Mouse (Mus musculus): ENCODE results near the gene Rimbp3. TPM values are rescaled to one million over a fixed set of nuclear protein-coding genes. Genes with fewer than 3 reads are reported as not detected.

Gene Rimbp3
- polyA plus RNA-seq, 1 experiment from 2014 or later = 2.5 TPM

GRCm38 (mm10) chr16:17200121-17200952 lies 8.1 kb upstream of the Rimbp3 start:
- no peaks in the 10 kb centered on the region for H3K36me3 ChIP-seq
- H3K27ac ChIP-seq = peak overlapping the region; percentile 82
- 9% methylated on average over 24 of the region's 24 CpGs for WGBS
- ATAC-seq = peak; percentile 5; the same call in 1 of the 2 replicates
- peak overlapping the region; percentile 89 for H3K4me2 ChIP-seq (replicated peaks)
- peak overlapping the region; percentile 99 for H3K4me3 ChIP-seq (replicated peaks)
- H3K4me1 ChIP-seq (replicated peaks) = peaks cover 20% of the 10 kb centered on the region
- H3K9ac ChIP-seq (replicated peaks) = peak overlapping the region; percentile 99
- H3K9me3 ChIP-seq = no peaks in the 10 kb centered on the region
- no peaks in the 10 kb centered on the region for H3K27me3 ChIP-seq

GRCm38 (mm10) chr16:17200953-17201707 lies 7.3 kb upstream of the Rimbp3 start:
- Histone ChIP-seq H3K36me3 (no peaks in the 10 kb centered on the region), H3K27me3 (peaks cover 2% of the 10 kb centered on the region; the same call in 1 of the 2 replicates), H3K4me1 (replicated peaks) (peaks cover 20% of the 10 kb centered on the region), H3K9me3 (no peaks in the 10 kb centered on the region), H3K4me3 (replicated peaks) (peak overlapping the region; percentile 99), H3K27ac (peak overlapping the region; percentile 82), H3K9ac (replicated peaks) (peak overlapping the region; percentile 99), H3K4me2 (replicated peaks) (peak overlapping the region; percentile 89)
- ATAC-seq = peak; percentile 86
- under 1% methylated on average over 72 of the region's 72 CpGs for WGBS

- H3K36me3 ChIP-seq = no peaks in the 10 kb centered on the region
- H3K4me2 ChIP-seq (replicated peaks) = no peak overlapping the region
- H3K4me1 ChIP-seq (replicated peaks) = peaks cover 20% of the 10 kb centered on the region
- ATAC-seq = peak; percentile 32
- H3K27ac ChIP-seq = no peak overlapping the region
- H3K9ac ChIP-seq (replicated peaks) = no peak overlapping the region
- H3K27me3 ChIP-seq = peaks cover 7% of the 10 kb centered on the region; the same call in 1 of the 2 replicates
- H3K4me3 ChIP-seq (replicated peaks) = peak overlapping the region; percentile 99; the same call in 1 of the 2 replicates
- WGBS = 59% methylated on average over 2 of the region's 2 CpGs
- no peaks in the 10 kb centered on the region for H3K9me3 ChIP-seq
These were observed 6.4 kb upstream of the Rimbp3 start for GRCm38 (mm10) chr16:17201977-17202376.

GRCm38 (mm10) chr16:17202549-17202948 lies 5.9 kb upstream of the Rimbp3 start, which contains the start of gene Ube2l3:
Ube2l3 (minus strand) TSS chr16:17202649.
- ATAC-seq = no peak
- no peaks in the 10 kb centered on the region for H3K9me3 ChIP-seq
- WGBS = 97% methylated on average over 1 of the region's 1 CpGs
- peaks cover 7% of the 10 kb centered on the region; the same call in 1 of the 2 replicates for H3K27me3 ChIP-seq
- H3K9ac ChIP-seq (replicated peaks) = no peak within 1 kb of the TSS
- H3K36me3 ChIP-seq = no peaks in the 10 kb centered on the region
- peaks cover 20% of the 10 kb centered on the region for H3K4me1 ChIP-seq (replicated peaks)
- H3K27ac ChIP-seq = no peak within 1 kb of the TSS
- peak within 1 kb of the TSS; percentile 99 for H3K4me3 ChIP-seq (replicated peaks)
- peak within 1 kb of the TSS; percentile 89 for H3K4me2 ChIP-seq (replicated peaks)

- H3K4me2 ChIP-seq (replicated peaks) = no peak overlapping the region
- 10% methylated on average over 6 of the region's 6 CpGs for WGBS
- no peak overlapping the region for H3K9ac ChIP-seq (replicated peaks)
- H3K4me1 ChIP-seq (replicated peaks) = peaks cover 21% of the 10 kb centered on the region
- H3K4me3 ChIP-seq (replicated peaks) = no peak overlapping the region
- peaks cover 7% of the 10 kb centered on the region; the same call in 1 of the 2 replicates for H3K27me3 ChIP-seq
- ATAC-seq = no peak
- H3K9me3 ChIP-seq = no peaks in the 10 kb centered on the region
- H3K27ac ChIP-seq = no peak overlapping the region
- no peaks in the 10 kb centered on the region for H3K36me3 ChIP-seq
These were observed 3.4 kb upstream of the Rimbp3 start for GRCm38 (mm10) chr16:17204990-17205389.

- peak overlapping the region; percentile 88 for H3K27ac ChIP-seq
- ATAC-seq = peak; percentile 21
- H3K9me3 ChIP-seq = no peaks in the 10 kb centered on the region
- under 1% methylated on average over 37 of the region's 37 CpGs for WGBS
- peak overlapping the region; percentile 87 for H3K4me2 ChIP-seq (replicated peaks)
- H3K27me3 ChIP-seq = peaks cover 19% of the 10 kb centered on the region
- H3K36me3 ChIP-seq = no peaks in the 10 kb centered on the region; the same call in 1 of the 2 replicates
- peaks cover 25% of the 10 kb centered on the region for H3K4me1 ChIP-seq (replicated peaks)
- peak overlapping the region; percentile 57 for H3K4me3 ChIP-seq (replicated peaks)
- peak overlapping the region; percentile 72 for H3K9ac ChIP-seq (replicated peaks)
These were observed 1.1 kb downstream of the Rimbp3 start for GRCm38 (mm10) chr16:17209404-17209960.

- WGBS = 7% methylated on average over 48 of the region's 48 CpGs
- Histone ChIP-seq H3K4me2 (replicated peaks) (peak overlapping the region; percentile 87), H3K36me3 (no peaks in the 10 kb centered on the region; the same call in 1 of the 2 replicates), H3K27me3 (peaks cover 19% of the 10 kb centered on the region), H3K4me3 (replicated peaks) (peak overlapping the region; percentile 57), H3K9ac (replicated peaks) (peak overlapping the region; percentile 72), H3K27ac (peak overlapping the region; percentile 88), H3K9me3 (no peaks in the 10 kb centered on the region), H3K4me1 (replicated peaks) (peaks cover 25% of the 10 kb centered on the region)
- ATAC-seq = peak; percentile 75
These were observed 1.8 kb downstream of the Rimbp3 start for GRCm38 (mm10) chr16:17209981-17210838.

GRCm38 (mm10) chr16:17216934-17217633 lies 8.7 kb downstream of the Rimbp3 start:
- ATAC-seq = no peak
- Histone ChIP-seq H3K4me2 (replicated peaks) (no peak overlapping the region), H3K4me3 (replicated peaks) (no peak overlapping the region), H3K27ac (no peak overlapping the region), H3K9ac (replicated peaks) (no peak overlapping the region), H3K36me3 (no peaks in the 10 kb centered on the region; the same call in 1 of the 2 replicates), H3K27me3 (no peaks in the 10 kb centered on the region), H3K4me1 (replicated peaks) (no peaks in the 10 kb centered on the region), H3K9me3 (no peaks in the 10 kb centered on the region)
- 69% methylated on average over 8 of the region's 8 CpGs for WGBS

- Histone ChIP-seq H3K4me3 (replicated peaks) (no peak overlapping the region), H3K36me3 (no peaks in the 10 kb centered on the region), H3K27me3 (no peaks in the 10 kb centered on the region), H3K4me2 (replicated peaks) (no peak overlapping the region), H3K4me1 (replicated peaks) (no peaks in the 10 kb centered on the region), H3K27ac (no peak overlapping the region), H3K9me3 (no peaks in the 10 kb centered on the region), H3K9ac (replicated peaks) (no peak overlapping the region)
- ATAC-seq = no peak
- WGBS = 39% methylated on average over 7 of the region's 7 CpGs
These were observed 11.8 kb downstream of the Rimbp3 start for GRCm38 (mm10) chr16:17220127-17220733.

- 32% methylated on average over 25 of the region's 25 CpGs for WGBS
- no peaks in the 10 kb centered on the region for H3K27me3 ChIP-seq
- no peaks in the 10 kb centered on the region for H3K9me3 ChIP-seq
- peak; percentile 100 for ATAC-seq
- H3K36me3 ChIP-seq = no peaks in the 10 kb centered on the region
- no peak overlapping the region for H3K27ac ChIP-seq
- no peak overlapping the region for H3K9ac ChIP-seq (replicated peaks)
- no peaks in the 10 kb centered on the region for H3K4me1 ChIP-seq (replicated peaks)
- no peak overlapping the region for H3K4me3 ChIP-seq (replicated peaks)
- H3K4me2 ChIP-seq (replicated peaks) = no peak overlapping the region
These were observed 13.8 kb downstream of the Rimbp3 start for GRCm38 (mm10) chr16:17222197-17222596.
